Mouse (Mus musculus) left cerebral cortex, adult 11 months (tissue): ENCODE measurements around the gene Scn11a.

ENCODE experiments used
- DNase-seq: peaks from one replicate; pipeline ENCODE4 v3.0.0; 2022; ENCODE audit warnings: low spot score

The Scn11a gene

GRCm38 (mm10) chr9:119795254-119795912 lies 29.9 kb downstream of the Scn11a start:
- DNase-seq = no peak

GRCm38 (mm10) chr9:119794470-119794869 lies 30.8 kb downstream of the Scn11a start:
- DNase-seq = no peak

GRCm38 (mm10) chr9:119792505-119792904 lies 32.8 kb downstream of the Scn11a start:
- DNase-seq = no peak

GRCm38 (mm10) chr9:119780901-119781300 lies 44.4 kb downstream of the Scn11a start:
- DNase-seq = no peak

GRCm38 (mm10) chr9:119776661-119777060 lies 48.6 kb downstream of the Scn11a start:
- no peak for DNase-seq

- no peak for DNase-seq
Observed at GRCm38 (mm10) chr9:119768585-119768984, 56.7 kb downstream of the Scn11a start.

- DNase-seq = no peak
Observed at GRCm38 (mm10) chr9:119760226-119760625, 65.0 kb downstream of the Scn11a start.

GRCm38 (mm10) chr9:119759457-119759856 lies 65.8 kb downstream of the Scn11a start:
- no peak for DNase-seq

GRCm38 (mm10) chr9:119751507-119751906 lies 73.7 kb downstream of the Scn11a start:
- DNase-seq = peak; percentile 24

- no peak for DNase-seq
Observed at GRCm38 (mm10) chr9:119749112-119749511, 76.1 kb downstream of the Scn11a start.

GRCm38 (mm10) chr9:119743900-119744299 lies 81.4 kb downstream of the Scn11a start:
- no peak for DNase-seq

- no peak for DNase-seq
Observed at GRCm38 (mm10) chr9:119743312-119743711, 81.9 kb downstream of the Scn11a start.

- DNase-seq = no peak
Observed at GRCm38 (mm10) chr9:119741101-119741786, 84.0 kb downstream of the Scn11a start.

- DNase-seq = no peak
Observed at GRCm38 (mm10) chr9:119728412-119729097, 96.7 kb downstream of the Scn11a start.

- DNase-seq = no peak
Observed at GRCm38 (mm10) chr9:119726990-119727389, 98.3 kb downstream of the Scn11a start.

- DNase-seq = peak; percentile 3
Observed at GRCm38 (mm10) chr9:119725293-119725862, 99.9 kb downstream of the Scn11a start.

GRCm38 (mm10) chr9:119719222-119719621 lies 106.0 kb downstream of the Scn11a start, which contains the start of gene Scn10a:
Scn10a (minus strand) TSS chr9:119719322.
- no peak for DNase-seq

- DNase-seq = no peak
Observed at GRCm38 (mm10) chr9:119706700-119707099, 118.6 kb downstream of the Scn11a start.
